Comparison of ENCODE assay signal across 8 mouse cellular contexts in genomic region chr13:24638371-24639214, GRCm38 (mm10). TPM values are rescaled to one million over a fixed set of nuclear protein-coding genes. Genes with fewer than 3 reads are reported as not detected.
DNase-seq lines count a peak whose midpoint lies in the region; ATAC-seq lines count a peak whose summit lies in the region.

No protein-coding gene starts in this region.

- H3K9ac ChIP-seq in heart, embryonic 13.5 days, result peak overlapping the region; percentile 88

- peak overlapping the region; percentile 81 for H3K4me3 ChIP-seq in heart, embryonic 13.5 days

- H3K36me3 ChIP-seq in heart, embryonic 13.5 days, result no peaks in the 10 kb centered on the region

- under 1% methylated on average over 56 of the region's 66 CpGs for WGBS in heart, embryonic 13.5 days

- peaks cover 22% of the 10 kb centered on the region; the same call in 1 of the 2 replicates for H3K27me3 ChIP-seq in heart, embryonic 13.5 days (replicated peaks)

- ATAC-seq in heart, embryonic 13.5 days (ENCODE audit: extremely low read depth, insufficient number of reproducible peaks, low FRiP score, low TSS enrichment), result peak; percentile 18; the same call in 1 of the 2 replicates
- no peak for ATAC-seq in monocyte, adult 5-6 weeks (replicated peaks; ENCODE audit: insufficient number of reproducible peaks, low FRiP score, low TSS enrichment, poor library complexity, severe bottlenecking)

- H3K9me3 ChIP-seq in heart, embryonic 13.5 days, result no peaks in the 10 kb centered on the region

- DNase-seq in A20 (ENCODE audit: low read depth, low spot score), result peak; percentile 76
- DNase-seq in CD8-positive naive resting alpha-beta T cell, adult 2 months (ENCODE audit: low read depth in 2 of 2, low spot score in 2 of 2), result peak; percentile 43 to 55
- peak; percentile 38 for DNase-seq in embryo, embryonic 9.5 days (ENCODE audit: extremely low spot score)
- peak; percentile 27 to 60 for DNase-seq in layer of hippocampus, adult 18-20 months (ENCODE audit: low spot score in 2 of 2)
- peak; percentile 53 to 59 for DNase-seq in lung, postnatal 4 days
- DNase-seq in right cerebral cortex, postnatal 10 days (ENCODE audit: low spot score in 2 of 2), result peak; percentile 71

- peak overlapping the region; percentile 99 for H3K4me2 ChIP-seq in heart, embryonic 13.5 days

- H3K27ac ChIP-seq in heart, embryonic 13.5 days (replicated peaks), result peak overlapping the region; percentile 80

- peaks cover 66% of the 10 kb centered on the region for H3K4me1 ChIP-seq in heart, embryonic 13.5 days

RNA-seq across cellular contexts. Expression of gene Ripor2, which starts 56.6 kb away (rescaled TPM):
- polyA plus RNA-seq in heart, embryonic 13.5 days (2015; fragmentation: Nextera tagmentation; extraction: Ambion mirVana), result 10.1 and 10.8 TPM in 2 replicates
- 10 to 100 TPM; 73.1 to 82.3 TPM for total RNA-seq in layer of hippocampus, adult 18-20 months (2021)
- total RNA-seq in monocyte, adult 5-6 weeks (2017), result 128 to 224 TPM (median 134 TPM) in 3 replicates
